Mouse (Mus musculus): ENCODE measurements around the gene Ptprt.
"Not testable (repeated sequence)": the region's sequence is repeated elsewhere in the genome, so short reads cannot be mapped to it uniquely, and the experiment has no call there.

Gene Ptprt

DNA sequence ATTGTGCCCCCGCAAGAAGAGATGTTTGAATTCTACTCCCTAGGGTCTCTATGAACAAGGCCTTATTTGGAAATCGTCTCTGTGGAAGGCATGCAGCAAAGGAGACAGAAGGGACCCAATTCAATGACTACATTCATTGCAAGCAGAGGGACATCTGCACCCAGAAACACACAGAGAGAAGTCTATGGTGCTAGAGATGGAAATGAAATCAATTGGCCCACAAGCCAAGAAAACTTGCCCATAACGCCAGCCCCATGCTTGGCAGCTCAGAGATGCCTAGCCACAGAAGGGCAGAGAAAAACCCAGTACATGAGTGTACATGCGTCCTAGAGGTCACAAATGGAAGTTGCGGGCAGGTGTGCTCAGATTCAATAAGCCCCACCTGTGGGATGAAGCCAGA is 443.1 kb downstream of the Ptprt start:
- DNase-seq (ENCODE audit: low spot score in 2 of 2), result peak in 1 of 2 experiments; percentile 41

DNA sequence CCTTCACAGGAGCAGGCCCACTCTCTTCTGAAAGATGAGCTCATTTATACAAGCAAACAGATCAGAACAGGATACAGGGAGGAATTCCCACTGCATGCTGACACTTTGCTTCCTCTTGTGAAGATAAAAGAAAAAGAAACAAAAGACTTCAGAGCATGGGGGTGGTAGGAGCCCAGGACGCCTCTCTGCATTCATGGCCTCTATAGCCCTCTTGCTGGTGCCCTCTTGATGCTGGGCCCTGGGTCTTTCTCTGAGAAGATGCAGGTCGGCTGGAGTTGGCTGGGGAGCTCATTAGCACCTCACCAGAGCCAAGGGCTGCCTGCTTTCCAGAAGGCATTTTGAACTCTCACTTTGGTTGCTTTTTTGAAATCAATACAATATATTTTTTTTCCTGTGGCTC is 448.6 kb downstream of the Ptprt start:
- DNase-seq (ENCODE audit: low spot score in 2 of 2), result no peak

- no peak for DNase-seq (ENCODE audit: low spot score in 2 of 2)
These were observed 450.4 kb downstream of the Ptprt start for GRCm38 (mm10) chr2:162210564-162210963.

- no peak for DNase-seq (ENCODE audit: low spot score in 2 of 2)
These were observed 463.6 kb downstream of the Ptprt start for GRCm38 (mm10) chr2:162197316-162197715.

DNA sequence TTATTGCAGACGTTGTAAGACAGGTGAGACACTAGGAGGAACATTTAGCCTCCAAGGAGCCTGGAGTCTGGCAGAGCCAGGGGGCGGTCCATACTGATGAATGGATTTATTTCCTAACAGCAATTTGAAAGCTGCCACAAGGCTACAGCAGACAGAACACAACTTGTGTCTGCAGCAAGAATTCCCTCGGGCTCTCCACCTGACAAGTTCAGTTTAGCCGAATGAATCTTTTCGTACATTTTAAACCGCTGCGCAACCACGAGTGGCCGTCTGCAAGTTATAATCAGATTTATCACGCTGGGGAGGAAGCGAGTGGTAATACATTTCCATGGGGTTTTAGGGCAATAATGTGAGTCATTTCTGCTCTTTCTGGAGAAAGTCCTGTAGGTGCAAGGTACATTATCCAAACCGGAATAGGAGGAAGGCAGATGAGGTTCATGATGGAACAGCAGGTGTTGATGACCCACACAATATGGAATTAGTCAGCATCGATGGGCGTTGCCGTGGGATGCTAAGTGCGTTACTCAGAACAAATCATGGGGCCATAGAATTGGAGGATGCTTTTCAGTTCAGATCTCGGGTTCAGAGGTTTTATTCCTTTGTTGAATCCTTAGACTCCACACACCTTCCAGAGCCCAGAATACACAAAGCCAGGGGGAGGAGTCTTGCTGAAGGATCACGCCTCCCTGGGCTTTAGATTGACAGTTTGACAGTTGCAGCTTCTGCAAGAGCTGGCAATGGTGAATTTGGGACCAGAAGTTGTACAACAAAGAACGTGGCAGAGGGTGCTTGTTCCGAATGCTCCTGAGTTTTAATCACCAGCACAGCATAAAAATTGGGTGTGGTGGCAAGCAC is 478.1 kb downstream of the Ptprt start:
- peak in 1 of 2 experiments; percentile 16 for DNase-seq (ENCODE audit: low spot score in 2 of 2)

DNA sequence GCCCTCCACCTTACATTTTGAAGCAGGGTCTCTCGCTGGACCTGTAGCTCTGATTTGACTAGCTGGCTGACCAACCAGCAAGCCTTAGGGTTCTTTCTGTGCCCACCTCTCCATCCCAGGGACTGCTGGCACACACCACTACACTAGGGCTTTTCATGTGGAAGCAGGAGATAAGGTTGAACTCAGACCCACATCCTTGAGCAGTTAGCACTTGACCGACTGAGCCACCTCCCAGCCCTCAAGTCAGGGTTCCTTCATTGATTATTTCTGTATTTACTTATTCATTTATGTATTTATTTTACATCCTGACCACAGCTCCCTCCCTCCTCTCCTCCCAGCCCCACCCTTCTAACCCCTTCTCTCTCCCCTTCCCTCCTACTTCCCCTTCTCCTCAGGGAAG is 479.1 kb downstream of the Ptprt start:
- no peak for DNase-seq (ENCODE audit: low spot score in 2 of 2)

GRCm38 (mm10) chr2:162172529-162172928 is 488.4 kb downstream of the Ptprt start:
- DNase-seq (ENCODE audit: low spot score in 2 of 2), result no peak

- peak in 1 of 2 experiments; percentile 27 for DNase-seq (ENCODE audit: low spot score in 2 of 2)
These were observed 519.0 kb downstream of the Ptprt start for GRCm38 (mm10) chr2:162141845-162142411.

GRCm38 (mm10) chr2:162136176-162136575 is 524.8 kb downstream of the Ptprt start:
- DNase-seq (ENCODE audit: low spot score in 2 of 2), result not testable (repeated sequence)

DNA sequence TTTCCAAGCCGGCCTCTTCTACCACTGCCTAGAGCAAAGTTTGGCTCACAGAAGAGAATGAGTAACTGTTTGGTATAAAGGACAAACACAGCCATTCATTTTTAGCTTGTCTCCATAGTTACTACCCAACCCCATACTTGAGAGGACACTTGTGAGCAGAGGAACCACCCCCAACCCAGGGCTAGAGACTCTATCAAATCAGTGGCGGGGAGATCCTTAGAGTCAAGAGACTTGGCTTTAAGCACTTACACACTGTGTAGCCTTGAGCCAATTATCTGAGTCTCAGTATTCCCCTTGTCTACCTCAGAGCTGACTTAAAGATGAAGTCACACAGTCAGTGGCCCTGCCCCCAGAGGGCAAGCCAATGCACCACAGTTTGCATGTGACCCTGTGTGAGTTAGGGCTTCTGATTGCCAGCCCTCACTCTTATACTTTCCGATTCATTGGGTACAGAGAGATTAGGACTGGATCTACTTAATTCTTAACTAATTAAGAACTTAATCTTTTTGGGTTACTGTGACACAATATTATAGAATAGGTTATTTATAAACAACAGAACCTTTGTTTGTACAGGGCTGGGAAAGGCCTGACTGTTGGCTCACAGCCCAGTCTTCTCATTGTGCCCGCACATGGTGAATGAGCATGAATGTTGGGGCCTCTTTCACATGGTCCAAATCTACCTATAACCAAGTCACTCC is 529.2 kb downstream of the Ptprt start:
- peak; percentile 24 to 32 for DNase-seq (ENCODE audit: low spot score in 2 of 2)

- no peak for DNase-seq (ENCODE audit: low spot score in 2 of 2)
These were observed 531.1 kb downstream of the Ptprt start for GRCm38 (mm10) chr2:162129896-162130295.

DNA sequence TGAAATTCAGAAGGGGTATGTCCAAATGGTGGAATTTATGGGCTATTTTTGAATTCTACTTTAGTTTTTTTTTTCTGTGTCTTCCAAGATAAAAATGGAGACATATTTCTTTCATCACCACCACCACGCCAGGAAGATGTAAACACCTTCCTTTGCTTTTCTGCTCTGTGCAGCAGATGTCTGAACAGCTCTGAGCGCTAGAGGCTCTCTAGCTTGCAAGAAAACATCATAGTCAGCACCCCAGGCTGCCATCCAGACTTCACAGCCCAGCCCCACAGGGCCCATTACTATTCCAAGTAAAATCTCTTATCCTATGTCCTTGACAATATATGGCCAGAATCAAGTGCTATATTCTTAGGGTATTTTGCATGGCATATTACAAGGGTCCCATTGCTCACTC is 542.9 kb downstream of the Ptprt start:
- peak; percentile 35 to 45 for DNase-seq (ENCODE audit: low spot score in 2 of 2)

GRCm38 (mm10) chr2:162082391-162082790 is 578.6 kb downstream of the Ptprt start:
- DNase-seq (ENCODE audit: low spot score in 2 of 2), result peak; percentile 42 to 56

DNA sequence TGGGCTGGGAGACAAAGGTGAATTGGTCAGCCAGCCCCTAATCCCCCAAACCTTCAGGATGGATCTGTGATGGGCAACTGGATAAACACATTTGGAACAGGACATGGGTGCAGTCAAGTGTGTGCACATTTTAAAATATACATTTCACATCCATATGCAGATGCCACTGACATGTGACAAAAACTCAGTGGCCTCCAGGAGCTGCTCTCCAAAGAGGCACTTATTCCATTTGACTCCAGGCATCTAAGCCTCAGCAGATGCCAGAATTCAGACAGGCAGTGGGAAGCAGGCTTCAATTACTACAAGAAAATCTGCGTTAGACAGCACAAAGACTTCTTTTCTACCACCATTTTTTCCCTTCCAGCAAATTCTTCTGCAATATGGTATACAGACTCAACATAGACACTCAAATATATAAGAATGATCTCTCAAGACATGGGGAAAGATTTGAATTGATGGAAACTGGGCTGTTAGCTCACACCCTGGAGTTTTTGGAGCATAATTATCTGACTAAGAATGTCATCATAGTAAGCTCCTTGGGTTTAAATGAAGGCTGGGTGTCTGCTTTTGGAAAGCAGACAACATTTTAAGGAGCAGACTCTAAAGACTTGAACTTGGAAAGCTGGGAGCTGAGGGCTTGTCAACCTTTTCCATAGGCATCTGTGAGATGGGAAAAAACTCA is 580.1 kb downstream of the Ptprt start:
- no peak for DNase-seq (ENCODE audit: low spot score in 2 of 2)

GRCm38 (mm10) chr2:162078571-162079280 is 582.2 kb downstream of the Ptprt start:
- DNase-seq (ENCODE audit: low spot score in 2 of 2), result peak; percentile 29 to 36

GRCm38 (mm10) chr2:162052816-162053215 is 608.1 kb downstream of the Ptprt start:
- no peak for DNase-seq (ENCODE audit: low spot score in 2 of 2)

DNA sequence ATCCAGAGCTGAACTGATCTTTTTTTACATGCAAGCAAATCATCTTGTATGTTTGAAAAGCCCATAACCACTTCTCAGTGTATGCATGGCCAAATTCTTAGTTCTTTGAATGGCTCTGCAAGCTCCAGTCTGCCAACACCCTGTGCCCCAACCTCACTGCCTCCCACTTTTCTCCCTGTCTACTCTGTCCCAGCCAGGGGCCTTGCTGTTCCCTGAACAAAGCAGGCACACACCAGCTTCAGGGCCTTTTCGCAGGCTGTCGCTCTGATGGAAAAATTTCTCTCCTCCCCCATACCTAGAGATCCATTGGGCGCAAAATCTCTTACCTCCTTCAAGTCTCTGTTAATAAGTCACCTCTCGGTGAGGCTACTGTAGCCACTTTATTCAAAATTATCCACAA is 610.7 kb downstream of the Ptprt start:
- no peak for DNase-seq (ENCODE audit: low spot score in 2 of 2)

- DNase-seq (ENCODE audit: low spot score in 2 of 2), result no peak
These were observed 625.3 kb downstream of the Ptprt start for GRCm38 (mm10) chr2:162035615-162036014.

DNA sequence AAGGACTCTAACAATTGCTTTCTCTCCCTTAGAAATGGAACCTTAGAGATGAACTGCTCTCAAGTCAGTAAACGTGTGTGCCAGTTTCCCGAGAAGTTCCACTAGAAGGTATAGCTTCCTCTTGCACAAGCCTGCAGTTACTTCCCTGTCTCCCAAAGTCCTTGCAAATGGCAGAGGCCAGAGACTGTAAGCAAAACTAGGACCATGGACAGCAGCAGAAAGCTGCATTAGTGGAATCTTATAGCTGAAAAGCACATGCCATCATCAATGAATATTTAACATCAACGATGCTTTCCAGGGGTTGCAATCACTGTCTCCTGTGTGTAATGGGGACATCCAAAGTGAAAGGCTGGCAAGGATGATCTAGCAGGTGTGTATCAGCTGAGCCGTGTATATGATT is 629.3 kb downstream of the Ptprt start:
- no peak for DNase-seq (ENCODE audit: low spot score in 2 of 2)

GRCm38 (mm10) chr2:162001016-162001415 is 659.9 kb downstream of the Ptprt start:
- DNase-seq (ENCODE audit: low spot score in 2 of 2), result no peak

GRCm38 (mm10) chr2:161982311-161982710 is 678.6 kb downstream of the Ptprt start:
- DNase-seq (ENCODE audit: low spot score in 2 of 2), result no peak

All from right cerebral cortex, postnatal 10 days (tissue).